Mouse (Mus musculus): ENCODE results near the gene Scai. TPM values are rescaled to one million over a fixed set of nuclear protein-coding genes. Genes with fewer than 3 reads are reported as not detected.
"Not testable (repeated sequence)": the region's sequence is repeated elsewhere in the genome, so short reads cannot be mapped to it uniquely, and the experiment has no call there.

Gene Scai
- polyA plus RNA-seq (2015; fragmentation: Nextera tagmentation; extraction: Ambion mirVana): 2.6 and 3.3 TPM in 2 replicates

- Histone ChIP-seq H3K9me3 (ENCODE audit: control insufficient read depth, low read length) (no peaks in the 10 kb centered on the region), H3K36me3 (ENCODE audit: control insufficient read depth, insufficient read depth, low read length) (no peaks in the 10 kb centered on the region), H3K4me1 (replicated peaks; ENCODE audit: control insufficient read depth, insufficient read depth) (no peaks in the 10 kb centered on the region; the same call in 1 of the 2 replicates), H3K9ac (ENCODE audit: low read length) (peak within 1 kb of the TSS; percentile 82), H3K4me2 (replicated peaks; ENCODE audit: low read depth) (peak within 1 kb of the TSS; percentile 91), H3K27ac (replicated peaks) (peak within 1 kb of the TSS; percentile 91), H3K27me3 (ENCODE audit: control insufficient read depth, insufficient read depth, low read length) (no peaks in the 10 kb centered on the region), H3K4me3 (ENCODE audit: low read depth, low read length) (peak within 1 kb of the TSS; percentile 97)
- TF ChIP-seq CTCF (IDR thresholded peaks at IDR 0.05; ENCODE audit: low read depth) (peak; percentile 95), EP300 (optimal IDR thresholded peaks at IDR 0.05) (no peak)
- WGBS: under 1% methylated on average over 39 of the region's 41 CpGs
- DNase-seq (ENCODE audit: low spot score) (peak; percentile 99), ATAC-seq (ENCODE audit: low FRiP score, low TSS enrichment) (peak; percentile 100)
Observed at GRCm38 (mm10) chr2:39190561-39191056, at the start of gene Scai. Gene Scai, minus strand, starts transcription at chr2:39190734.

GRCm38 (mm10) chr2:39226731-39227130, 36.2 kb upstream of the Scai start:
- DNase-seq (ENCODE audit: low spot score): no peak
- no peak for ATAC-seq (ENCODE audit: low FRiP score, low TSS enrichment)
- no peaks in the 10 kb centered on the region for H3K27me3 ChIP-seq (ENCODE audit: control insufficient read depth, insufficient read depth, low read length)
- H3K9ac ChIP-seq (ENCODE audit: low read length): no peak overlapping the region
- peak overlapping the region; percentile 82 for H3K4me3 ChIP-seq (ENCODE audit: low read depth, low read length)
- H3K27ac ChIP-seq (replicated peaks): no peak overlapping the region
- no peaks in the 10 kb centered on the region for H3K9me3 ChIP-seq (ENCODE audit: control insufficient read depth, low read length)
- WGBS: 29% methylated on average over 3 of the region's 3 CpGs
- TF ChIP-seq CTCF (IDR thresholded peaks at IDR 0.05; ENCODE audit: low read depth): no peak
- TF ChIP-seq EP300 (optimal IDR thresholded peaks at IDR 0.05): no peak
- H3K4me2 ChIP-seq (replicated peaks; ENCODE audit: low read depth): peak overlapping the region; percentile 44
- no peaks in the 10 kb centered on the region for H3K4me1 ChIP-seq (replicated peaks; ENCODE audit: control insufficient read depth, insufficient read depth)
- no peaks in the 10 kb centered on the region for H3K36me3 ChIP-seq (ENCODE audit: control insufficient read depth, insufficient read depth, low read length)

- Histone ChIP-seq H3K4me1 (replicated peaks; ENCODE audit: control insufficient read depth, insufficient read depth) (no peaks in the 10 kb centered on the region), H3K27ac (replicated peaks) (peak within 1 kb of the TSS; percentile 96), H3K27me3 (ENCODE audit: control insufficient read depth, insufficient read depth, low read length) (no peaks in the 10 kb centered on the region), H3K36me3 (ENCODE audit: control insufficient read depth, insufficient read depth, low read length) (no peaks in the 10 kb centered on the region), H3K9me3 (ENCODE audit: control insufficient read depth, low read length) (no peaks in the 10 kb centered on the region), H3K4me2 (replicated peaks; ENCODE audit: low read depth) (peak within 1 kb of the TSS; percentile 52), H3K9ac (ENCODE audit: low read length) (peak within 1 kb of the TSS; percentile 85), H3K4me3 (ENCODE audit: low read depth, low read length) (peak within 1 kb of the TSS; percentile 82)
- TF ChIP-seq CTCF (IDR thresholded peaks at IDR 0.05; ENCODE audit: low read depth) (no peak), EP300 (optimal IDR thresholded peaks at IDR 0.05) (no peak)
- WGBS: under 1% methylated on average over 44 of the region's 56 CpGs
- DNase-seq (ENCODE audit: low spot score) (peak; percentile 94), ATAC-seq (ENCODE audit: low FRiP score, low TSS enrichment) (peak; percentile 99)
Observed at GRCm38 (mm10) chr2:39226019-39226640, 35.6 kb upstream of the Scai start, which contains the start of gene Ppp6c. Gene Ppp6c, minus strand, starts transcription at chr2:39226451.

GRCm38 (mm10) chr2:39225331-39226018, 34.9 kb upstream of the Scai start:
- not testable (repeated sequence) for H3K9me3 ChIP-seq (ENCODE audit: control insufficient read depth, low read length); H3K4me1 ChIP-seq (replicated peaks; ENCODE audit: control insufficient read depth, insufficient read depth); H3K27me3 ChIP-seq (ENCODE audit: control insufficient read depth, insufficient read depth, low read length); H3K36me3 ChIP-seq (ENCODE audit: control insufficient read depth, insufficient read depth, low read length)
- H3K4me2 ChIP-seq (replicated peaks; ENCODE audit: low read depth): peak overlapping the region; percentile 52
- peak overlapping the region; percentile 82 for H3K4me3 ChIP-seq (ENCODE audit: low read depth, low read length)
- WGBS: 3% methylated on average over 17 of the region's 36 CpGs
- peak; percentile 45 for ATAC-seq (ENCODE audit: low FRiP score, low TSS enrichment)
- peak overlapping the region; percentile 96 for H3K27ac ChIP-seq (replicated peaks)
- H3K9ac ChIP-seq (ENCODE audit: low read length): peak overlapping the region; percentile 85
- DNase-seq (ENCODE audit: low spot score): peak; percentile 19

- TF ChIP-seq EP300 (optimal IDR thresholded peaks at IDR 0.05) (no peak), CTCF (IDR thresholded peaks at IDR 0.05; ENCODE audit: low read depth) (peak; percentile 47)
- ATAC-seq (ENCODE audit: low FRiP score, low TSS enrichment): no peak
- H3K4me3 ChIP-seq (ENCODE audit: low read depth, low read length): peak overlapping the region; percentile 82; the same call in 1 of the 2 replicates
- no peak overlapping the region for H3K9ac ChIP-seq (ENCODE audit: low read length)
- no peaks in the 10 kb centered on the region for H3K4me1 ChIP-seq (replicated peaks; ENCODE audit: control insufficient read depth, insufficient read depth)
- no peak overlapping the region for H3K27ac ChIP-seq (replicated peaks)
- peak overlapping the region; percentile 52 for H3K4me2 ChIP-seq (replicated peaks; ENCODE audit: low read depth)
- H3K9me3 ChIP-seq (ENCODE audit: control insufficient read depth, low read length): no peaks in the 10 kb centered on the region
- H3K36me3 ChIP-seq (ENCODE audit: control insufficient read depth, insufficient read depth, low read length): no peaks in the 10 kb centered on the region
- no peaks in the 10 kb centered on the region for H3K27me3 ChIP-seq (ENCODE audit: control insufficient read depth, insufficient read depth, low read length)
- no peak for DNase-seq (ENCODE audit: low spot score)
Observed at GRCm38 (mm10) chr2:39224621-39225020, 34.1 kb upstream of the Scai start.

- DNase-seq (ENCODE audit: low spot score): no peak
- TF ChIP-seq CTCF (IDR thresholded peaks at IDR 0.05; ENCODE audit: low read depth) (no peak), EP300 (optimal IDR thresholded peaks at IDR 0.05) (no peak)
- Histone ChIP-seq H3K4me1 (replicated peaks; ENCODE audit: control insufficient read depth, insufficient read depth) (no peaks in the 10 kb centered on the region), H3K4me2 (replicated peaks; ENCODE audit: low read depth) (no peak overlapping the region), H3K4me3 (ENCODE audit: low read depth, low read length) (no peak overlapping the region), H3K9ac (ENCODE audit: low read length) (no peak overlapping the region), H3K9me3 (ENCODE audit: control insufficient read depth, low read length) (no peaks in the 10 kb centered on the region), H3K27me3 (ENCODE audit: control insufficient read depth, insufficient read depth, low read length) (no peaks in the 10 kb centered on the region), H3K27ac (replicated peaks) (no peak overlapping the region), H3K36me3 (ENCODE audit: control insufficient read depth, insufficient read depth, low read length) (no peaks in the 10 kb centered on the region)
- ATAC-seq (ENCODE audit: low FRiP score, low TSS enrichment): no peak
- WGBS: 92% methylated on average over 6 of the region's 6 CpGs
Observed at GRCm38 (mm10) chr2:39220010-39220409, 29.5 kb upstream of the Scai start.

Measured in stomach, postnatal 0 days (tissue).